Mouse (Mus musculus): ENCODE measurements around the gene Vwce. TPM values are rescaled to one million over a fixed set of nuclear protein-coding genes. Genes with fewer than 3 reads are reported as not detected.
A peak's percentile ranks its signal among the peaks of the same experiment; 100 is the strongest.

Vwce gene
- polyA plus RNA-seq, 1 experiment from 2014 or later: 1.5 TPM

GRCm38 (mm10) chr19:10676656-10677055 lies 42.6 kb downstream of the Vwce start:
- no peak for ATAC-seq (ENCODE audit: low read depth)

GRCm38 (mm10) chr19:10677915-10678771 lies 44.1 kb downstream of the Vwce start, which contains the start of gene Pga5:
Gene Pga5 (minus strand): TSS chr19:10678071.
- Histone ChIP-seq H3K4me3 (ENCODE audit: low read depth, low read length) (no peak within 1 kb of the TSS), H3K36me3 (ENCODE audit: control insufficient read depth, insufficient read depth, low read length) (no peaks in the 10 kb centered on the region), H3K9me3 (ENCODE audit: control insufficient read depth, low read length) (no peaks in the 10 kb centered on the region), H3K4me1 (ENCODE audit: control insufficient read depth, insufficient read depth, low read length) (0 out of 2 replicates have a peak, but pooled peaks cover 4% of the 10 kb centered on the region), H3K27ac (replicated peaks; ENCODE audit: low read depth, low read length) (peak within 1 kb of the TSS; percentile 46; the same call in 1 of the 2 replicates), H3K27me3 (replicated peaks; ENCODE audit: control insufficient read depth, insufficient read depth, low read length) (no peaks in the 10 kb centered on the region), H3K4me2 (ENCODE audit: low read depth, low read length) (no peak within 1 kb of the TSS), H3K9ac (ENCODE audit: low read depth, low read length) (no peak within 1 kb of the TSS; the same call in 1 of the 2 replicates)
- DNase-seq (ENCODE audit: low spot score) (peak; percentile 80), ATAC-seq (ENCODE audit: low read depth) (no peak)
- 37% methylated on average over 6 of the region's 6 CpGs for WGBS

More at GRCm38 (mm10) chr19:10676656-10677055, 42.6 kb downstream of the Vwce start:
- Histone ChIP-seq H3K4me2 (ENCODE audit: low read depth, low read length) (no peak overlapping the region), H3K27ac (replicated peaks; ENCODE audit: low read depth, low read length) (no peak overlapping the region), H3K4me3 (ENCODE audit: low read depth, low read length) (no peak overlapping the region), H3K36me3 (ENCODE audit: control insufficient read depth, insufficient read depth, low read length) (no peaks in the 10 kb centered on the region), H3K9ac (ENCODE audit: low read depth, low read length) (no peak overlapping the region), H3K4me1 (ENCODE audit: control insufficient read depth, insufficient read depth, low read length) (0 out of 2 replicates have a peak, but pooled peaks cover 4% of the 10 kb centered on the region), H3K9me3 (ENCODE audit: control insufficient read depth, low read length) (no peaks in the 10 kb centered on the region), H3K27me3 (replicated peaks; ENCODE audit: control insufficient read depth, insufficient read depth, low read length) (no peaks in the 10 kb centered on the region)
- DNase-seq (ENCODE audit: low spot score): no peak
- 86% methylated on average over 16 of the region's 16 CpGs for WGBS

GRCm38 (mm10) chr19:10678772-10679067 lies 44.7 kb downstream of the Vwce start:
- ATAC-seq (ENCODE audit: low read depth): no peak
- Histone ChIP-seq H3K27ac (replicated peaks; ENCODE audit: low read depth, low read length) (peak overlapping the region; percentile 46; the same call in 1 of the 2 replicates), H3K27me3 (replicated peaks; ENCODE audit: control insufficient read depth, insufficient read depth, low read length) (no peaks in the 10 kb centered on the region), H3K36me3 (ENCODE audit: control insufficient read depth, insufficient read depth, low read length) (no peaks in the 10 kb centered on the region), H3K4me1 (ENCODE audit: control insufficient read depth, insufficient read depth, low read length) (0 out of 2 replicates have a peak, but pooled peaks cover 4% of the 10 kb centered on the region), H3K4me3 (ENCODE audit: low read depth, low read length) (no peak overlapping the region), H3K9me3 (ENCODE audit: control insufficient read depth, low read length) (no peaks in the 10 kb centered on the region), H3K9ac (ENCODE audit: low read depth, low read length) (no peak overlapping the region; the same call in 1 of the 2 replicates), H3K4me2 (ENCODE audit: low read depth, low read length) (no peak overlapping the region)
- no peak for DNase-seq (ENCODE audit: low spot score)
- 69% methylated on average over 1 of the region's 1 CpGs for WGBS

GRCm38 (mm10) chr19:10681571-10681970 lies 47.6 kb downstream of the Vwce start:
- DNase-seq (ENCODE audit: low spot score) (no peak), ATAC-seq (ENCODE audit: low read depth) (no peak)
- WGBS: 52% methylated on average over 4 of the region's 4 CpGs
- Histone ChIP-seq H3K4me3 (ENCODE audit: low read depth, low read length) (no peak overlapping the region), H3K9ac (ENCODE audit: low read depth, low read length) (no peak overlapping the region), H3K27ac (replicated peaks; ENCODE audit: low read depth, low read length) (no peak overlapping the region), H3K27me3 (replicated peaks; ENCODE audit: control insufficient read depth, insufficient read depth, low read length) (no peaks in the 10 kb centered on the region), H3K4me2 (ENCODE audit: low read depth, low read length) (no peak overlapping the region), H3K4me1 (ENCODE audit: control insufficient read depth, insufficient read depth, low read length) (0 out of 2 replicates have a peak, but pooled peaks cover 4% of the 10 kb centered on the region), H3K9me3 (ENCODE audit: control insufficient read depth, low read length) (no peaks in the 10 kb centered on the region), H3K36me3 (ENCODE audit: control insufficient read depth, insufficient read depth, low read length) (no peaks in the 10 kb centered on the region)

- Histone ChIP-seq H3K9me3 (ENCODE audit: control insufficient read depth, low read length) (no peaks in the 10 kb centered on the region), H3K4me1 (ENCODE audit: control insufficient read depth, insufficient read depth, low read length) (peaks cover 12% of the 10 kb centered on the region), H3K4me3 (ENCODE audit: low read depth, low read length) (no peak overlapping the region), H3K9ac (ENCODE audit: low read depth, low read length) (no peak overlapping the region), H3K4me2 (ENCODE audit: low read depth, low read length) (no peak overlapping the region), H3K27ac (replicated peaks; ENCODE audit: low read depth, low read length) (no peak overlapping the region), H3K36me3 (ENCODE audit: control insufficient read depth, insufficient read depth, low read length) (no peaks in the 10 kb centered on the region), H3K27me3 (replicated peaks; ENCODE audit: control insufficient read depth, insufficient read depth, low read length) (no peaks in the 10 kb centered on the region)
- WGBS: 82% methylated on average over 9 of the region's 9 CpGs
- DNase-seq (ENCODE audit: low spot score) (no peak), ATAC-seq (ENCODE audit: low read depth) (no peak)
These were observed 51.1 kb downstream of the Vwce start for GRCm38 (mm10) chr19:10685081-10685480.

GRCm38 (mm10) chr19:10685727-10686126 lies 51.7 kb downstream of the Vwce start:
- Histone ChIP-seq H3K27ac (replicated peaks; ENCODE audit: low read depth, low read length) (no peak overlapping the region), H3K4me2 (ENCODE audit: low read depth, low read length) (no peak overlapping the region), H3K36me3 (ENCODE audit: control insufficient read depth, insufficient read depth, low read length) (no peaks in the 10 kb centered on the region), H3K4me1 (ENCODE audit: control insufficient read depth, insufficient read depth, low read length) (peaks cover 18% of the 10 kb centered on the region), H3K9ac (ENCODE audit: low read depth, low read length) (no peak overlapping the region), H3K27me3 (replicated peaks; ENCODE audit: control insufficient read depth, insufficient read depth, low read length) (no peaks in the 10 kb centered on the region), H3K9me3 (ENCODE audit: control insufficient read depth, low read length) (no peaks in the 10 kb centered on the region), H3K4me3 (ENCODE audit: low read depth, low read length) (no peak overlapping the region)
- no peak for DNase-seq (ENCODE audit: low spot score)
- no peak for ATAC-seq (ENCODE audit: low read depth)
- 74% methylated on average over 2 of the region's 2 CpGs for WGBS

GRCm38 (mm10) chr19:10688537-10689352 lies 54.7 kb downstream of the Vwce start, which contains the start of gene Vps37c:
Gene Vps37c (plus strand): TSS chr19:10688735.
- under 1% methylated on average over 36 of the region's 74 CpGs for WGBS
- H3K4me3 ChIP-seq (ENCODE audit: low read depth, low read length): peak within 1 kb of the TSS; percentile 85
- H3K36me3 ChIP-seq (ENCODE audit: control insufficient read depth, insufficient read depth, low read length): no peaks in the 10 kb centered on the region
- DNase-seq (ENCODE audit: low spot score) (peak; percentile 94), ATAC-seq (ENCODE audit: low read depth) (peak; percentile 91)
- H3K4me2 ChIP-seq (ENCODE audit: low read depth, low read length): peak within 1 kb of the TSS; percentile 73
- no peaks in the 10 kb centered on the region for H3K27me3 ChIP-seq (replicated peaks; ENCODE audit: control insufficient read depth, insufficient read depth, low read length)
- H3K9me3 ChIP-seq (ENCODE audit: control insufficient read depth, low read length): no peaks in the 10 kb centered on the region
- peaks cover 23% of the 10 kb centered on the region for H3K4me1 ChIP-seq (ENCODE audit: control insufficient read depth, insufficient read depth, low read length)
- peak within 1 kb of the TSS; percentile 96 for H3K27ac ChIP-seq (replicated peaks; ENCODE audit: low read depth, low read length)
- peak within 1 kb of the TSS; percentile 87 for H3K9ac ChIP-seq (ENCODE audit: low read depth, low read length)

GRCm38 (mm10) chr19:10689470-10690166 lies 55.6 kb downstream of the Vwce start:
- Histone ChIP-seq H3K9me3 (ENCODE audit: control insufficient read depth, low read length) (no peaks in the 10 kb centered on the region), H3K27me3 (replicated peaks; ENCODE audit: control insufficient read depth, insufficient read depth, low read length) (no peaks in the 10 kb centered on the region), H3K27ac (replicated peaks; ENCODE audit: low read depth, low read length) (peak overlapping the region; percentile 96), H3K36me3 (ENCODE audit: control insufficient read depth, insufficient read depth, low read length) (no peaks in the 10 kb centered on the region), H3K4me3 (ENCODE audit: low read depth, low read length) (peak overlapping the region; percentile 85), H3K4me2 (ENCODE audit: low read depth, low read length) (peak overlapping the region; percentile 73), H3K4me1 (ENCODE audit: control insufficient read depth, insufficient read depth, low read length) (peaks cover 23% of the 10 kb centered on the region), H3K9ac (ENCODE audit: low read depth, low read length) (peak overlapping the region; percentile 87)
- no peak for ATAC-seq (ENCODE audit: low read depth)
- 34% methylated on average over 5 of the region's 5 CpGs for WGBS
- peak; percentile 54 for DNase-seq (ENCODE audit: low spot score)
